25 mouse cellular contexts compared by ENCODE assay signal in genomic region chr12:41081843-41082242, GRCm38 (mm10). TPM values are rescaled to one million over a fixed set of nuclear protein-coding genes. Genes with fewer than 3 reads are reported as not detected.
DNase-seq lines count a peak whose midpoint lies in the region; ATAC-seq and TF ChIP-seq lines count a peak whose summit lies in the region.
"Had no signal": no experiment of that assay in that cellular context is flagged by ENCODE, and none has a peak within 500 bp of the region (broad histone marks: within the 10 kb centered on the region; RNA-seq: fewer than 3 reads in every experiment).

No protein-coding gene starts in this region.

- no peak overlapping the region for H3K4me2 ChIP-seq in liver, postnatal 0 days (ENCODE audit: low read depth, low read length)
- H3K4me2 ChIP-seq in intestine, embryonic 16.5 days (ENCODE audit: low read depth, low read length) = no peak overlapping the region
- H3K4me2 ChIP-seq: embryonic facial prominence, embryonic 12.5 days; embryonic facial prominence, embryonic 15.5 days; heart, embryonic 12.5 days; heart, embryonic 15.5 days; hindbrain, embryonic 13.5 days had no signal

- POLR2A ChIA-PET in Patski (lab: Charles Lee) = no interaction called here

- H3K9me3 ChIP-seq in liver, postnatal 0 days (ENCODE audit: low read length) = no peaks in the 10 kb centered on the region
- no peaks in the 10 kb centered on the region for H3K9me3 ChIP-seq in intestine, embryonic 16.5 days (ENCODE audit: control insufficient read depth, low read length)
- H3K9me3 ChIP-seq: embryonic facial prominence, embryonic 12.5 days; embryonic facial prominence, embryonic 15.5 days; heart, embryonic 12.5 days; heart, embryonic 15.5 days; hindbrain, embryonic 10.5 days; hindbrain, embryonic 13.5 days had no signal

- TF ChIP-seq EP300 in liver, postnatal 0 days (IDR thresholded peaks at IDR 0.05; ENCODE audit: low read depth) = no peak

- 13% methylated on average over 1 of the region's 1 CpGs for WGBS in liver, adult 2 months
- WGBS in liver, postnatal 0 days (ENCODE audit: insufficient replicate concordance) = 87% methylated on average over 1 of the region's 1 CpGs
- WGBS in intestine, embryonic 16.5 days = 52% methylated on average over 1 of the region's 1 CpGs

- in situ Hi-C loops in Patski (cut with MboI; ENCODE audit: low pct_unique_long_range_greater_than_20kb) = no loop called here

- H3K9ac ChIP-seq in liver, adult 2 months (ENCODE audit: low read depth, low read length) = no peak overlapping the region
- H3K9ac ChIP-seq in liver, postnatal 0 days (replicated peaks) = no peak overlapping the region
- no peak overlapping the region for H3K9ac ChIP-seq in intestine, embryonic 16.5 days (ENCODE audit: low read depth, low read length)
- H3K9ac ChIP-seq: embryonic facial prominence, embryonic 12.5 days; embryonic facial prominence, embryonic 15.5 days; forebrain, postnatal 0 days; heart, embryonic 12.5 days; heart, embryonic 15.5 days; hindbrain, embryonic 13.5 days had no signal

- CTCF ChIA-PET in Patski (lab: Charles Lee) = no interaction called here

- H3K79me2 ChIP-seq in liver, adult 2 months (ENCODE audit: control insufficient read depth, insufficient read depth, low read length) = no peaks in the 10 kb centered on the region

- no peaks in the 10 kb centered on the region for H3K36me3 ChIP-seq in liver, adult 2 months (ENCODE audit: control insufficient read depth, insufficient read depth, low read length)
- H3K36me3 ChIP-seq in liver, postnatal 0 days (replicated peaks; ENCODE audit: insufficient read depth, low read length) = no peaks in the 10 kb centered on the region
- H3K36me3 ChIP-seq in intestine, embryonic 16.5 days (ENCODE audit: control insufficient read depth, insufficient read depth, low read length) = 0 out of 2 replicates have a peak, but pooled peaks cover 3% of the 10 kb centered on the region
- H3K36me3 ChIP-seq: embryonic facial prominence, embryonic 12.5 days; embryonic facial prominence, embryonic 15.5 days; heart, embryonic 12.5 days; heart, embryonic 15.5 days; hindbrain, embryonic 10.5 days; hindbrain, embryonic 13.5 days had no signal

- peaks cover 9% of the 10 kb centered on the region; the same call in 1 of the 2 replicates for H3K4me1 ChIP-seq in liver, adult 2 months (ENCODE audit: control insufficient read depth, insufficient read depth, low read length)
- H3K4me1 ChIP-seq in liver, postnatal 0 days (ENCODE audit: insufficient read depth) = no peaks in the 10 kb centered on the region
- peaks cover 6% of the 10 kb centered on the region; the same call in 1 of the 2 replicates for H3K4me1 ChIP-seq in intestine, embryonic 16.5 days (ENCODE audit: control insufficient read depth, insufficient read depth, low read length)
- H3K4me1 ChIP-seq: embryonic facial prominence, embryonic 12.5 days; embryonic facial prominence, embryonic 15.5 days; hindbrain, embryonic 10.5 days; hindbrain, embryonic 13.5 days had no signal

- no peak for TF ChIP-seq CTCF in liver, adult 2 months (IDR thresholded peaks at IDR 0.05; ENCODE audit: low read depth, low read length)
- TF ChIP-seq CTCF in liver, postnatal 0 days (IDR thresholded peaks at IDR 0.05; ENCODE audit: low read depth) = no peak
- no peak for TF ChIP-seq CTCF in Patski (IDR thresholded peaks at IDR 0.05)

- TF ChIP-seq POLR2A in liver, adult 2 months (IDR thresholded peaks at IDR 0.05; ENCODE audit: extremely low read depth, insufficient read depth, low read length) = no peak

- H3K27me3 ChIP-seq in liver, adult 2 months (ENCODE audit: control insufficient read depth, insufficient read depth, low read length) = no peaks in the 10 kb centered on the region
- no peaks in the 10 kb centered on the region for H3K27me3 ChIP-seq in liver, postnatal 0 days (ENCODE audit: insufficient read depth, low read length)
- no peaks in the 10 kb centered on the region for H3K27me3 ChIP-seq in Patski
- H3K27me3 ChIP-seq in intestine, embryonic 16.5 days (replicated peaks; ENCODE audit: control insufficient read depth, insufficient read depth, low read length) = no peaks in the 10 kb centered on the region
- H3K27me3 ChIP-seq: embryonic facial prominence, embryonic 12.5 days; embryonic facial prominence, embryonic 15.5 days; heart, embryonic 12.5 days; heart, embryonic 15.5 days; hindbrain, embryonic 13.5 days had no signal

- no peak for ATAC-seq in liver, postnatal 0 days
- peak; percentile 52 for ATAC-seq in Patski
- peak; percentile 78 for ATAC-seq in intestine, embryonic 16.5 days
- no peak for ATAC-seq in inflammation-experienced regulatory T-cells, adult 6 months
- ATAC-seq: forebrain, embryonic 14.5 days; forebrain, postnatal 0 days; hindbrain, embryonic 16.5 days had no signal

- H3K27ac ChIP-seq in liver, adult 2 months (replicated peaks; ENCODE audit: insufficient read depth, low read depth, low read length) = no peak overlapping the region
- H3K27ac ChIP-seq in liver, postnatal 0 days (ENCODE audit: low read depth) = no peak overlapping the region
- no peak overlapping the region for H3K27ac ChIP-seq in intestine, embryonic 16.5 days (ENCODE audit: low read length)
- H3K27ac ChIP-seq: embryonic facial prominence, embryonic 12.5 days; embryonic facial prominence, embryonic 15.5 days; gastrocnemius, adult 2 months; heart, embryonic 15.5 days; hindbrain, embryonic 10.5 days; hindbrain, embryonic 13.5 days had no signal

- no peak overlapping the region for H3K4me3 ChIP-seq in liver, adult 2 months (ENCODE audit: insufficient read depth, low read depth, low read length)
- H3K4me3 ChIP-seq in liver, postnatal 0 days (ENCODE audit: low read depth, low read length) = no peak overlapping the region
- H3K4me3 ChIP-seq in intestine, embryonic 16.5 days (ENCODE audit: low read length) = no peak overlapping the region
- H3K4me3 ChIP-seq: embryonic facial prominence, embryonic 12.5 days; embryonic facial prominence, embryonic 15.5 days; gastrocnemius, adult 2 months; heart, embryonic 12.5 days; heart, embryonic 15.5 days; hindbrain, embryonic 10.5 days; hindbrain, embryonic 13.5 days had no signal

- peak; percentile 89 for DNase-seq in liver, adult 2 months (ENCODE audit: extremely low read depth, low read depth, low spot score)
- DNase-seq in liver, postnatal 0 days = no peak
- DNase-seq in Patski (ENCODE audit: low read depth, low spot score) = peak; percentile 37
- no peak for DNase-seq in cerebellum, adult 9-10 months
- DNase-seq: adrenal gland, adult 8-10 months; adrenal gland, postnatal 25 days; cerebellum, adult 18-20 months; cerebellum, adult 9-11 months; cerebellum, postnatal 25 days; forebrain, postnatal 0 days; gastrocnemius, adult 2 months; gastrocnemius, postnatal 25 days; heart, adult 18-20 months; heart, postnatal 10 days; heart, postnatal 36 days had no signal

RNA-seq across cellular contexts. Expression of gene Immp2l, which starts 58.0 kb away (rescaled TPM):
- 78.5 and 133 TPM in 2 replicates for total RNA-seq in liver, adult 2 months (2014; rRNA removed)
- 31.5 and 35.8 TPM in 2 replicates for polyA plus RNA-seq in liver, adult 2 months (2012; rRNA removed)
- polyA plus RNA-seq in liver, postnatal 0 days (2015; fragmentation: Nextera tagmentation; extraction: Ambion mirVana) = 27.9 and 35.9 TPM in 2 replicates
- polyA plus RNA-seq in Patski (2021) = 21.6 TPM
- 36.8 TPM in 2 replicates for polyA plus RNA-seq in intestine, embryonic 16.5 days (2015; fragmentation: Nextera tagmentation; extraction: Ambion mirVana)
- 10 to 100 TPM in 2 of 3 experiments, 1 to 10 TPM in 1; 4.5 to 51.5 (median 30.9) TPM for polyA plus RNA-seq in inflammation-experienced regulatory T-cells, adult 6 months (2017; shearing (Covaris generic))

Comparison
In these comparisons a context has a peak if more than half of its experiments do, and no peak if none do; other contexts are left out.
1. DNase-seq: peak in liver, adult 2 months (single experiment) and Patski (single experiment); none in liver, postnatal 0 days (single experiment) and cerebellum, adult 9-10 months (single experiment).
2. ATAC-seq: peak in Patski (single experiment) and intestine, embryonic 16.5 days (single experiment); none in liver, postnatal 0 days (single experiment) and inflammation-experienced regulatory T-cells, adult 6 months (single experiment).